Mouse (Mus musculus) cerebellum, adult 2 months (tissue): ENCODE data around the gene Dnajb4. TPM values are rescaled to one million over a fixed set of nuclear protein-coding genes. Genes with fewer than 3 reads are reported as not detected.

Experiments
- DNase-seq, 2 experiments: peaks; one replicate each; pipeline ENCODE4 v3.0.0; 2021
- H3K27ac ChIP-seq: fragments of 200-500 bp; 2 replicates; pipeline ENCODE4 v1.5.1; 2012; ENCODE audit warnings: low read length, control low read depth, inconsistent platforms; ENCODE audit not compliant: insufficient read depth
- H3K27me3 ChIP-seq: fragments of 200-500 bp; 2 replicates; pipeline ENCODE4 v1.6.1; 2012; ENCODE audit warnings: inconsistent platforms, mild to moderate bottlenecking, low read length, moderate library complexity; ENCODE audit not compliant: control insufficient read depth, insufficient read depth
- H3K4me1 ChIP-seq: fragments of 200-500 bp; 2 replicates; pipeline ENCODE4 v1.6.1; 2011; ENCODE audit warnings: low read length; ENCODE audit not compliant: control insufficient read depth, insufficient read depth
- H3K4me3 ChIP-seq: fragments of 200-500 bp; replicated peaks from 2 replicates; pipeline ENCODE3; 2011; ENCODE audit warnings: mild to moderate bottlenecking, low read depth, low read length, control low read depth; ENCODE audit not compliant: insufficient read depth
- CTCF ChIP-seq: fragments of 200-500 bp; IDR thresholded peaks from 2 replicates; pipeline ENCODE4 v1.5.1; 2011; ENCODE audit warnings: low read depth, mild to moderate bottlenecking, control low read depth, low read length, moderate library complexity, borderline replicate concordance; ENCODE audit not compliant: insufficient read depth
- POLR2A ChIP-seq: fragments of 200-500 bp; IDR thresholded peaks from 2 replicates; pipeline ENCODE4 v1.6.1; 2011; ENCODE audit warnings: low read length, control low read depth, borderline replicate concordance; ENCODE audit not compliant: insufficient read depth
- WGBS: fragments of 180-500 bp; shearing (Covaris S2); methylation state at CpG from one replicate; pipeline ENCODE4 v1.1.7; 2018; 5-methylcytosine and 5-hydroxymethylcytosine counted together
- polyA plus RNA-seq: library from polyadenylated mRNA; depleted of rRNA; stranded (reverse); fragments of >200 nt; gene quantifications from 2 replicates; pipeline ENCODE4 v1.2.3, GENCODE M21; 2012

The Dnajb4 gene
- polyA plus RNA-seq, 1 experiment, result 49.1 TPM

DNA sequence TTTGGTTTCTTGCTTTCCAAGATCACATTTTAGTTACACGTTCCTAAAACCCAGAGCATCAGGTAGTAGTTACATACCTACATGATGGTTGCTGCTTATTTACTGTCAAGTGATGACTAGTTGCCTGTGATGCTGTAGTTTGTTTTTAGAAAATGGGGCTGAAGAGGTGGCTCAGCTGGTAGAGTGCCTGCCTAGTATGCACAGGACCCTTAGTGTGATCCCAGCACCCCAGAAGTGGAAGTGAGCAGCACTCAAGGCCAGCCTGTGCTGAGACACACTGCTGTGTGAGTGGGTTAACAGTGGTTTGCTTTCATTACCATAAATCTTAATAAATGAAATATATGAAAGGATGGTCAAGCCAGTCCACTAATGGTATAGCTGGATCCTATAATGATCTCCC is 29.5 kb upstream of the Dnajb4 start:
- WGBS, result 95% methylated on average over 1 of the region's 1 CpGs
- H3K27me3 ChIP-seq, result no peaks in the 10 kb centered on the region
- H3K27ac ChIP-seq, result no peak overlapping the region
- no peak for TF ChIP-seq CTCF
- TF ChIP-seq POLR2A, result no peak
- H3K4me1 ChIP-seq, result no peaks in the 10 kb centered on the region
- no peak overlapping the region for H3K4me3 ChIP-seq
- DNase-seq, result no peak

- 55% methylated on average over 2 of the region's 2 CpGs for WGBS
- Histone ChIP-seq H3K4me1 (no peaks in the 10 kb centered on the region), H3K27ac (no peak overlapping the region), H3K4me3 (no peak overlapping the region), H3K27me3 (no peaks in the 10 kb centered on the region)
- DNase-seq, result no peak
- TF ChIP-seq POLR2A, result no peak
- TF ChIP-seq CTCF, result no peak
Observed at GRCm38 (mm10) chr3:152238836-152239235, 28.7 kb upstream of the Dnajb4 start.

DNA sequence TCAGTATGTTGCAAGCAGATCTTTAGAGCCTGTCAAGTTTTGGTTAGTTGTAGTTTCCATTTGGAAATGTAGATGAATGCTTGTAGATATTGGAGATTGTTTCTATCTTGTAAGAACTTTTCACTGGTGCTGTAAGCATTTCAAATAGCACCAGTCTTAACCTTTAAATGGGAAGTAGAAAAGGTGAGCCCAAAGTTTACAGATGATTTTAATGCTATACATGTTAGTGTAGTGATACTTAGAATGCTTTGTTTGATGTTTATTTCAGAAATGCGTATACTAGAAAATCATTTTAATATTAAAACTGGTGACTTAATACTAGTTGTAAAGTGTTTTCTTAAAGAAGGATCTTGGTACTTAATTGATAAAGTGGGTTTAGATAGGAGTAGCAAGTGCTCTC is 25.7 kb upstream of the Dnajb4 start:
- Histone ChIP-seq H3K27ac (no peak overlapping the region), H3K4me1 (no peaks in the 10 kb centered on the region; the same call in 1 of the 2 replicates), H3K27me3 (no peaks in the 10 kb centered on the region), H3K4me3 (no peak overlapping the region)
- no peak for DNase-seq
- no peak for TF ChIP-seq POLR2A
- no peak for TF ChIP-seq CTCF
- 100% methylated on average over 1 of the region's 1 CpGs for WGBS

DNA sequence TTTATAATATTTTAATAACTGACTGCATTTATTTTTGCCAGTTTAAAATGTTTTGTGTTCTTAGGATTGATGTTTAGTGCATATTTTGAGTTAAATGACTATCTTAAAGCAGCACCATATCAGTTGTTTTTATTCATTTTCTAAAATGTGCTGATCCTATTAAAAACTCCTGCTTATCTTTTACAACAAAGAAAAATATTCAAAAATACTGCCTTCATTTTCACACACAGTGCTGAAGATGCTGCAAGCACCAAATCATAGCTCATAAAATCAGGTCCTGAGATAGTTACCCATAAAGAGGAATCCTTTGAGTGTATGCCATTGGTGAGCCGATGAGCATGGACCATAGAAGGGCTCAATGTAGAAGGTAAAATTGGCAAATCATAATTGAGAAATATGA is 25.1 kb upstream of the Dnajb4 start:
- no peak overlapping the region for H3K4me3 ChIP-seq
- H3K27me3 ChIP-seq, result no peaks in the 10 kb centered on the region
- 90% methylated on average over 1 of the region's 1 CpGs for WGBS
- H3K27ac ChIP-seq, result no peak overlapping the region
- H3K4me1 ChIP-seq, result no peaks in the 10 kb centered on the region; the same call in 1 of the 2 replicates
- DNase-seq, result no peak
- TF ChIP-seq POLR2A (no peak), CTCF (no peak)

DNA sequence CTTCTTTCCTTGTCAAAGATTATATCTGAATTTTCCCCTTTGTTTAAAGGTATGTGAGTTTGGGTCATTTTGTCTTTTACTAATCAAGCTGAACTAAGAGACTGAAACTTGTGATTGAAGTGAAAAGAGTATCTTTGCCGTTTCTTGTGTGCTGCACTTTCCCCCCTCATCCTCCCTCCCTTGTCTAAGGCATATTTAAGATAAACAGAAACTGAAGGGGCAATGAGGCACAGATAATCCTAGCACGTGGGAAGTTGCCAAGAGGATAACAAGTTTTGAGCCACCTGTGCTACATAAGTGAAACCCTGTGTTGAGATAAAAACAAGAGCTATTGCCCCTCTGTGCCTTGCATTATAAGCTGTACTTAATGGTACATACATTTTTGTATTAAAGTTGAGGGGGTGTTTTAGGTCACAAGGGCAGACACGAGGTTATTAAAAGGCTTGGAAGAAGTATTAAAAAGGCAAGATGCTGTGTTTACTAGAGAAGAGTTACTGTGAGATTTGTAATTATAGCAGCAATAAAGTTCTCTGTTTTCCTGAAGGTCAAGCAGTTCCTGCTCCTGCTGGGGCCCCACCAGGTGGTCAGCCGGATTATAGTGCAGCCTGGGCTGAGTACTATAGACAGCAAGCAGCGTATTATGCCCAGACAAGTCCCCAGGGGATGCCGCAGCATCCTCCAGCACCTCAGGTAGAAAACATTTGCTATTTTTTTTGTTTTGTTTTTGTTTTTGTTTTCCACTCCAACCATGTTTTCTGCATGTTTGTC is 21.4 kb upstream of the Dnajb4 start:
- WGBS, result 26% methylated on average over 6 of the region's 6 CpGs
- no peak for TF ChIP-seq CTCF
- TF ChIP-seq POLR2A, result no peak
- no peaks in the 10 kb centered on the region for H3K27me3 ChIP-seq

DNA sequence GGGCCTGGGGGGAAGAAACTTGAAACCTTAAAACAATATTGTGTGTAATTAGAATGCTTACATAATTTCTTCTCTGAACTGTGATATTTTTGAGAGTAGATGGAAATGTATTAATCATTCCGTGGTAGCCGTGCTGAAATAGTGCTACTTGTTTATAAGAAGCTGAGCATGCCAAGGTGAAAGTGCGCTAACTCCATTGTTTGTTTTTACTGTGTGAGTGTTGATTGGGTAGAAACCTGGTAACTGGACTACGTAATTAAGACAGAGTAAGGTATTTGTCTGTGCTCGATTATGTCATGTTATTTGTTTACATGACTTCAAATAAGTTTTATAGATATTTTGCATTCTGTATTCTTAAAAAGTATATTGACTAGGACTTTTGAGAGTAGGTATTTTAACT is 19.2 kb upstream of the Dnajb4 start:
- H3K4me3 ChIP-seq, result no peak overlapping the region
- no peaks in the 10 kb centered on the region; the same call in 1 of the 2 replicates for H3K4me1 ChIP-seq
- TF ChIP-seq POLR2A (no peak), CTCF (no peak)
- no peaks in the 10 kb centered on the region for H3K27me3 ChIP-seq
- no peak for DNase-seq
- 90% methylated on average over 5 of the region's 5 CpGs for WGBS
- H3K27ac ChIP-seq, result no peak overlapping the region

More for the DNA sequence above, 21.4 kb upstream of the Dnajb4 start:
- no peak for DNase-seq
- no peak overlapping the region for H3K27ac ChIP-seq
- H3K4me3 ChIP-seq, result no peak overlapping the region
- H3K4me1 ChIP-seq, result no peaks in the 10 kb centered on the region; the same call in 1 of the 2 replicates

- Histone ChIP-seq H3K4me1 (no peaks in the 10 kb centered on the region; the same call in 1 of the 2 replicates), H3K4me3 (no peak overlapping the region), H3K27ac (no peak overlapping the region), H3K27me3 (no peaks in the 10 kb centered on the region)
- no peak for TF ChIP-seq POLR2A
- TF ChIP-seq CTCF, result no peak
- WGBS, result 90% methylated on average over 7 of the region's 7 CpGs
- DNase-seq, result no peak
Observed at GRCm38 (mm10) chr3:152228843-152229242, 18.7 kb upstream of the Dnajb4 start.

DNA sequence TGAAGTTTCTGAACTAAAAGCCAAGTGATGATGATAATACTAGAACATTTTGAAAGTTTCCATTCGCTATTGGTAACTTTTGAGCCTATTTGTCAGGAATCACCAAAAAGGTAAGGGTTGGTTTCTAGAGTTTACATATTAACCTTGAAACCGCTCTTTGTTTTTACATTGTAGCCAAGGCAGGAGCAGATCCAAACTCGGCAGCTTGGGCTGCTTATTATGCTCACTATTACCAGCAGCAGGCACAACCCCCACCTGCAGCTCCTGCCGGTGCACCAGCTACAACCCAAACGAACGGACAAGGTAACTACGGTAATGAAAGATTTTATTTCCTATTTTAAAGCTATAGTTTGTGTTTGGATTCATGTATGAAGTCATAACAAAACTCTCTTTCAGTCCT is 15.8 kb upstream of the Dnajb4 start:
- Histone ChIP-seq H3K4me1 (no peaks in the 10 kb centered on the region), H3K27me3 (no peaks in the 10 kb centered on the region), H3K27ac (no peak overlapping the region), H3K4me3 (no peak overlapping the region)
- no peak for TF ChIP-seq POLR2A
- no peak for TF ChIP-seq CTCF
- no peak for DNase-seq
- WGBS, result 82% methylated on average over 7 of the region's 7 CpGs
